Mouse (Mus musculus) kidney, embryonic 14.5 days (tissue): Measurements from ENCODE around the gene Map7. TPM values are rescaled to one million over a fixed set of nuclear protein-coding genes. Genes with fewer than 3 reads are reported as not detected.

Experiments used
- ATAC-seq: fragments of 200-750 bp; cut with Nextera tagmentation; 2 replicates; pipeline ENCODE4 v1.8.0; 2017; ENCODE audit warnings: moderate number of reproducible peaks, mild to moderate bottlenecking, moderate TSS enrichment, moderate library complexity; ENCODE audit not compliant: low FRiP score, low TSS enrichment
- H3K27ac ChIP-seq: fragments of 300-500 bp; sonication (generic); 2 replicates; pipeline ENCODE4 v1.5.1; 2014; ENCODE audit warnings: low read depth, mild to moderate bottlenecking, low read length, moderate library complexity, mixed read lengths
- H3K27me3 ChIP-seq: fragments of 300-500 bp; sonication (generic); 2 replicates; pipeline ENCODE4 v1.6.1; 2014; ENCODE audit warnings: mild to moderate bottlenecking, low read length; ENCODE audit not compliant: control insufficient read depth, insufficient read depth
- H3K36me3 ChIP-seq: fragments of 300-500 bp; sonication (generic); 2 replicates; pipeline ENCODE4 v1.6.1; 2014; ENCODE audit warnings: low read length, mixed read lengths; ENCODE audit not compliant: control insufficient read depth, insufficient read depth
- H3K4me1 ChIP-seq: fragments of 300-500 bp; sonication (generic); 2 replicates; pipeline ENCODE4 v1.6.1; 2014; ENCODE audit warnings: low read length, mixed read lengths; ENCODE audit not compliant: control insufficient read depth, insufficient read depth
- H3K4me2 ChIP-seq: fragments of 300-500 bp; sonication (generic); replicated peaks from 2 replicates; pipeline ENCODE4 v1.6.1; 2014; ENCODE audit warnings: low read depth, mild to moderate bottlenecking, low read length
- H3K4me3 ChIP-seq: fragments of 300-500 bp; sonication (generic); 2 replicates; pipeline ENCODE4 v1.5.1; 2014; ENCODE audit warnings: mild to moderate bottlenecking, low read length
- H3K9ac ChIP-seq: fragments of 300-500 bp; sonication (generic); 2 replicates; pipeline ENCODE4 v1.6.1; 2014; ENCODE audit warnings: low read depth, mild to moderate bottlenecking, low read length, moderate library complexity
- H3K9me3 ChIP-seq: fragments of 300-500 bp; sonication (generic); 2 replicates; pipeline ENCODE4 v1.6.1; 2016; ENCODE audit warnings: low read length; ENCODE audit not compliant: control insufficient read depth
- WGBS: fragments of 180-500 bp; shearing (Covaris S2); extraction: QIAGEN DNeasy Blood & Tissue Kit; methylation state at CpG from one replicate; pipeline ENCODE4 v1.1.7; 2014; 5-methylcytosine and 5-hydroxymethylcytosine counted together
- polyA plus RNA-seq: library from polyadenylated mRNA; unstranded; fragments of >200 nt; fragmentation: Nextera tagmentation; extraction: Ambion mirVana; gene quantifications from 2 replicates; pipeline ENCODE4 v1.2.1, GENCODE M21; 2014

Map7 gene
- polyA plus RNA-seq, 1 experiment from 2014 or later, result 19.6 TPM

DNA sequence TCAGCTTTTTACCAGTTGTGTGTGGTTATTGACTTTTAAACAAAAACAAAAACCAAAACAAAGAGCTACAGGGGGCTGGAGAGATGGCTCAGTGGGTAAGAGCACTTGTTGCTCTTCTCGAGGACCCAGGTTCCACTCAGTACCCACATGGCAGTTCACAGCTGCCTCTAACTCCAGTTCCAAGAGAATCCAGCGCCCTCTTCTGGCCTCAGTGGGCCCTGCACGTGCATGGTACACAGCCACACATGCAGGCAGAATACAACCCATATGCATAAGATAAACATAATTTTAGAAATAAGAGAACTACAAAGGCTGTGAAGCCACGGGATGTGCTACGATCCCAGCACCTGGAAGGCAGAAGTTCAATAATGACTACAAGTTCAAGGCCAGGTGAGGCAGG is 147.7 kb downstream of the Map7 start:
- Histone ChIP-seq H3K4me2 (no peak overlapping the region), H3K36me3 (no peaks in the 10 kb centered on the region), H3K27ac (no peak overlapping the region), H3K27me3 (no peaks in the 10 kb centered on the region), H3K9me3 (no peaks in the 10 kb centered on the region), H3K4me3 (no peak overlapping the region), H3K4me1 (no peaks in the 10 kb centered on the region), H3K9ac (no peak overlapping the region)
- WGBS, result 73% methylated on average over 5 of the region's 5 CpGs
- ATAC-seq, result no peak

DNA sequence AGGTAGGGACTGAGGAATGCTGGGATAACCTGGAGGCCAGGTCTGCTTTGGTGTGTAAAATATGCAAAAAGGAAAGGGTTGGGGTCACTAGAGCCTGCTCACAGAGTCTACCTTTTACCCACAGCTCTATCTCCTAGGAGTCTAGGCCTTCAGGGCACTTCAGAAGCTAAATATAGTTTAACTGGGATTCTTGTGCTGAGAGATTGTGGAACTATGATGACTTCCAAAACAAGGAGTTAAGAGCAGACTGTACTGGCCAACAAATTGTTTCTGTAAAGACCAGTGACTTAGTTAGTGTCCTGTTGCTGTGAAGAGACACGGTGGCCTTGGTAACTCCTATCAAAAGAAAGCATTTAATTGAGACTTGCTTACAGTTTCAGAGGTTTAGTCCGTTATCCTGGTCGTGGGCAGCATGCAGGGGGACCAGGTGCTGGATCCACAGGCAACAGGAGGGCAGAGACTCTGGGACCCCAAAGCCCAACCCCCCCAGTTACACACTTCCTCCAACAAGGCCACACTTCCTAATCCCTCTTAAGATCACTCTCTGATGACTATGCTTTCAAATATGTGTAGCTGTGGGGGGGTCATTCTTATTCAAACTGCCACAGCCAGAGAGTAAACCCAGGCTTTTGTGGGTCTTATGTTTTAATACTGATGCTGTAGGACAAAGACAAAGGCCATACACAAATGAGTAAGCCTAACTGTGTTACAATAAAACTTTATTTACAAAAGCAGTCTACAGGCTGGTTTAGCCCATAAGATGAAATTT is 150.1 kb downstream of the Map7 start:
- Histone ChIP-seq H3K4me1 (no peaks in the 10 kb centered on the region), H3K9ac (no peak overlapping the region), H3K9me3 (no peaks in the 10 kb centered on the region), H3K4me3 (no peak overlapping the region), H3K36me3 (no peaks in the 10 kb centered on the region), H3K27ac (no peak overlapping the region), H3K4me2 (no peak overlapping the region), H3K27me3 (no peaks in the 10 kb centered on the region)
- WGBS, result 57% methylated on average over 3 of the region's 3 CpGs
- ATAC-seq, result no peak

DNA sequence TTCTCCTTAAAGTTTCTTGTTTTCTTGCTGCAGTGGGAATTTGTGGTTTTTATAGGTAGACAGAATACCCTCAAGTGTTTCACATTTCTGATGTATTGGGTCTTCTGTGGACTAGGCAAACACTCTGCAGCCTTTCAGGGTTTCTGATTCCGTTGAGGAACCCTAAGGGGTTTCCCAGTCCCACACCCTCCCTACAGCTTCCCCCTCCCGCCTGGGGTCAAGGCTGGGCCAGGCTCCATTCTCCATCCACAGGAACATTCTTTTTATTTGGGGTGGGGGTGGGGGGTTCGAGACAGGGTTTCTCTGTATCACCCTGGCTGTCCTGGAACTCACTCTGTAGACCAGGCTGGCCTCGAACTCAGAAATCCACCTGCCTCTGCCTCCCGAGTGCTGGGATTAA is 150.8 kb downstream of the Map7 start:
- 65% methylated on average over 5 of the region's 5 CpGs for WGBS
- H3K9me3 ChIP-seq, result no peaks in the 10 kb centered on the region
- no peak overlapping the region for H3K27ac ChIP-seq
- H3K9ac ChIP-seq, result no peak overlapping the region
- H3K4me1 ChIP-seq, result no peaks in the 10 kb centered on the region
- no peak overlapping the region for H3K4me2 ChIP-seq
- H3K4me3 ChIP-seq, result no peak overlapping the region
- no peaks in the 10 kb centered on the region for H3K27me3 ChIP-seq
- no peaks in the 10 kb centered on the region for H3K36me3 ChIP-seq
- ATAC-seq, result no peak

DNA sequence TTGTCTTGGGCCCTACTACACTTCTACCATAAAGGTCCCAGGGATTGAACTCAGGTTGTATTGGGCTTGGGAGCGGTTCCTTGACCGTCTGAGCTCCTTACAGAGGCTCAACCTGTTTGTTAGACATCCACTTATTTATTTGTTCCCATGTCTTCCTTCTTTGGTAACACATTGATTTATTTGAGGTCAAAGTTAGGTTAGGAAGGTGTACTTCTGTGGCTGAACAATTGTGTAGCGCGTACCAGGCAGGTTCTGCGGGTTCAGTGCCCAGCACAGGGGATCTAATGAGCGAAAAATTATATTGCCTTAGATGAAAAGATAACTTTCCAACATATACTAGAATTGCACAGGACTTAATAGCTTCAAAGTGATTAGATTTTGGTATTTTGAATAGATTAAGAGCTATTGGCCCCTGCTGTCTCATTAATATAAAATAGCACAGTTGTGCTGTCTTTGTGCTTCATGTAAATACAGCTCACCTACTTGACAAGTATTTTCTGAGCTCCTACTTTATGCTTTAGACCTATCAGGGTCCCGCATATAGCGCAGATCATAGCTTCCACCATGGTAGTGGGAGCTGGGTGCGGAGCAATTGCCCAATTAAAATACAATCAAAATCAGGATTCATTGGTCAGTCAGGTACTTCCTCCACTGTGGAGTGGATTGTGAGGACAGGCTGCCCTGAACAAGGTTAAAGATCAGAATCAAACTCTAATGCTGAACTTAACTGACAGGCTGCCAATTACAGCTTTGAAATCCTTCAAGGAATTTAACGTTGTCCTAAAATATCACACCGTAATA is 162.9 kb downstream of the Map7 start:
- peak overlapping the region; percentile 97 for H3K9ac ChIP-seq
- peak overlapping the region; percentile 77 for H3K4me2 ChIP-seq
- peaks cover 15% of the 10 kb centered on the region; the same call in 1 of the 2 replicates for H3K4me1 ChIP-seq
- WGBS, result 44% methylated on average over 11 of the region's 11 CpGs
- peak overlapping the region; percentile 86 for H3K4me3 ChIP-seq
- ATAC-seq, result no peak
- no peaks in the 10 kb centered on the region for H3K9me3 ChIP-seq
- peaks cover 4% of the 10 kb centered on the region; the same call in 1 of the 2 replicates for H3K36me3 ChIP-seq
- H3K27ac ChIP-seq, result peak overlapping the region; percentile 100
- H3K27me3 ChIP-seq, result no peaks in the 10 kb centered on the region

DNA sequence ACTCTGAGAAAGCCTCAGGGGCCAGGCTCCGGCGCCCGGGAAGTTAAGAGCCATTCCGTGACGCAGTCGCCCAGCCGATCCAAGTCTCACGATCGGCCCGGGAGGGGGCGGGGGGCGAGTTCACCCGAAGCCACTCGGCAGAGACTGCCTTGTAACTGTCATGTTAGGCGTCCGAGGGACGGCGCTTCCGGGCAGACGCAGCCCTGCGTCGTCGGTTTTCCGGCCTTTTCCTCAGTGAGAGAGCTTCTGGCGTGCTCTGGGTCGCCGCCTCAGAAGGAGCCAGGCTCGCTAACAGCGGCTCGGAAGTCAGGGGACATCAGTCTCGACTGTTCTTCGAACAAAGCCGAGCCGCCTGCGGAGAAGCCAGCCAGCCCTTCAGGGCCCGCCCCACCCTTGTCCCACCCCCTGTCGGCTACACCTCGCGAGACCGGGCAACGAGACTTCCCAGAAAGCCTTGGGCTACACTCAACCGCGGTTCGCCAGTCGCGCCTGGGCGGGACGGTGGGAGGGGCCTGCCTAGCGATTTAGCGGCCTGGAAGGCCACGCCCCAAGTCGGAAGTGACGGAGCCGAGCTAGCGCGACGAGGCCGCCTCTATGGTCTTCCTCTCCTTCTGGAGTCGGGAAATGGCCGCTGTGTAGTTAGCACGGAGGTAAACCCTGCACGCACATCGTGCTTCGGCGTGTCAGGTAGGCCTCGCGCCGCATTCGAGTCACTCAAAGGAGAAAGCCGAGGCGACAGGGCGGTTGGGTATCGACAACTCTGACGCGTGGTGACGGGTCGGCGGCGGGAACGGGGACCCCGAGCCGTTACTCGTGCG is 163.9 kb downstream of the Map7 start, which contains the start of gene Bclaf1:
TSS of gene Bclaf1 (plus strand) at position 552 of the 818 bp plus-strand sequence.
- H3K27ac ChIP-seq, result peak within 1 kb of the TSS; percentile 100
- ATAC-seq, result peak; percentile 99
- H3K9me3 ChIP-seq, result no peaks in the 10 kb centered on the region
- H3K9ac ChIP-seq, result peak within 1 kb of the TSS; percentile 97
- H3K4me3 ChIP-seq, result peak within 1 kb of the TSS; percentile 86
- WGBS, result under 1% methylated on average over 83 of the region's 84 CpGs
- peak within 1 kb of the TSS; percentile 77 for H3K4me2 ChIP-seq
- H3K4me1 ChIP-seq, result peaks cover 15% of the 10 kb centered on the region; the same call in 1 of the 2 replicates
- peaks cover 4% of the 10 kb centered on the region; the same call in 1 of the 2 replicates for H3K36me3 ChIP-seq
- no peaks in the 10 kb centered on the region for H3K27me3 ChIP-seq

DNA sequence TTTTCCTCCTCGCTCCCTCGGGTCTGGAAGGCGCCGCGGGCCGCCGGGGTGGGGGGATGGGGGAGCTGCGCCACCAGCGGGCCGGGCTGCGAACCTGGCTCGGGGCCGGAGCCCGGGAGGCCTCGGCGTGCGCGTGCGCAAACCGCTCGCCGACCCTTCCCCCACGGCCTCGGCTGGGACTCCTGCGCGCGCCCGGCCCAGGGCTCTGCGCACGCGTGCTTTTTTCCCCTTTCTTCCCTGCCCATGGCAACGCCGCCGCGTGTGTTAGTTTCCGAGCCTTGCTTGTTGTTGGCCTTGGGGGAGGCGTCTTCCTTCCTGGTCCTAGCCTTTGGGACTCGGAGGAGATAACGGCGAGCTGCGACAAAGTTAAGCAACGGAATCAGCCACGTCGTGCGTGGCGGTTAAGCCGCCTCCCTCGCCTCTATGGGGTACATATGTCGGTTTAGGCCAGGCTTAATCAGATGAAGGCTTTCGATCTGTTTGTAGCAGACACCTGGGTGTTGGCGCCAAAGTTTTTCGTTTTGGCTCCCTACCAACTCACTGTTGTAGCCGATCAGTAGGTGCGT is 164.5 kb downstream of the Map7 start:
- Histone ChIP-seq H3K36me3 (peaks cover 4% of the 10 kb centered on the region; the same call in 1 of the 2 replicates), H3K4me3 (peak overlapping the region; percentile 86), H3K9me3 (no peaks in the 10 kb centered on the region), H3K4me1 (peaks cover 15% of the 10 kb centered on the region; the same call in 1 of the 2 replicates), H3K9ac (peak overlapping the region; percentile 97), H3K4me2 (peak overlapping the region; percentile 58), H3K27me3 (no peaks in the 10 kb centered on the region), H3K27ac (peak overlapping the region; percentile 100)
- ATAC-seq, result peak; percentile 74
- WGBS, result 0% methylated on average over 42 of the region's 54 CpGs

DNA sequence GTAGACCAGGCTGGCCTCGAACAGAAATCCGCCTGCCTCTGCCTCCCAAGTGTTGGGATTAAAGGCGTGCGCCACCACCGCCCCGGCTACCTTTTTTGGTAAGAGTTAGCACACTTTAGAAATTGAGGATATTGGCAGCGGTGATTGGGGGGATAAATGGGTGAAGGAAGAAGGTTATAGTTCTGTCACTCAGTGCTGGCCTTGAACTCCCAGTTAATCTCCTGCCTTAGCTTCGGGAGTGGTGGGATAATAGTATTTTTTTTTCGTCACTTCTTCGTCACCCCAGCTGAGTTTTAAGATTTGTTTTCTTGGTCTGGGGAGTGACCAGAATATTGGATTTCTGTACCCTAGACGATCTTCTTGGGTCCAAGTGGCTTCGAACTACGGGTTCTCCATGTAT is 165.2 kb downstream of the Map7 start:
- H3K9me3 ChIP-seq, result no peaks in the 10 kb centered on the region
- H3K27ac ChIP-seq, result no peak overlapping the region

DNA sequence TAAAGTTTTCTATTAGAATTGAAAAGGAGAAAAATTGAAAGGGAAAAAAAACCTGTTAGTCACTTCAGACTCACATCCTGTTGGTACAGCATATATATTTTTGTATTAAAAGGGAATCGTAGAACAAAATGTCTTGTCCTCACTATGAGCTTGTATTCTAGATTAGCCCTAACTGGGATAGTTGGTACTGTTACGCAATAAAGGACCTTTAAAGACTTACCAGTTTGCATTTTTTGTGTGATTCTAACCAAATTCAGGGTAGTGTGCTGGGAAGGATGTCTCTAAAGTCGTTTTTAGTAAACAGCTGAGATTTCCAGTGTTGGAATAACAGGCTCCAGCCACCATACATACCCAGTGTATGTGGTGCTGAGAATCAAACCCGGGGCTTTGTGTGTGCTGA is 165.7 kb downstream of the Map7 start:
- H3K27ac ChIP-seq, result no peak overlapping the region
- H3K27me3 ChIP-seq, result no peaks in the 10 kb centered on the region
- H3K4me1 ChIP-seq, result peaks cover 15% of the 10 kb centered on the region; the same call in 1 of the 2 replicates
- peak overlapping the region; percentile 58 for H3K4me2 ChIP-seq
- H3K9me3 ChIP-seq, result no peaks in the 10 kb centered on the region
- 86% methylated on average over 4 of the region's 4 CpGs for WGBS
- ATAC-seq, result no peak
- peaks cover 16% of the 10 kb centered on the region for H3K36me3 ChIP-seq
- H3K9ac ChIP-seq, result no peak overlapping the region
- peak overlapping the region; percentile 86; the same call in 1 of the 2 replicates for H3K4me3 ChIP-seq

More for the DNA sequence above, 165.2 kb downstream of the Map7 start:
- ATAC-seq, result no peak
- H3K4me2 ChIP-seq, result peak overlapping the region; percentile 58
- no peaks in the 10 kb centered on the region for H3K27me3 ChIP-seq
- peaks cover 15% of the 10 kb centered on the region; the same call in 1 of the 2 replicates for H3K4me1 ChIP-seq
- H3K4me3 ChIP-seq, result peak overlapping the region; percentile 86
- peaks cover 11% of the 10 kb centered on the region; the same call in 1 of the 2 replicates for H3K36me3 ChIP-seq
- 39% methylated on average over 13 of the region's 13 CpGs for WGBS
- peak overlapping the region; percentile 97 for H3K9ac ChIP-seq
